Mouse (Mus musculus) ZHBTc4 (cell line): ENCODE measurements around the gene Ptgr2.
"Not testable (repeated sequence)": the region's sequence is repeated elsewhere in the genome, so short reads cannot be mapped to it uniquely, and the experiment has no call there.

Source experiments
- DNase-seq: peaks from one replicate; pipeline ENCODE4 v3.0.0-alpha.2; 2011; ENCODE audit warnings: low read depth, low spot score

Gene Ptgr2

DNA sequence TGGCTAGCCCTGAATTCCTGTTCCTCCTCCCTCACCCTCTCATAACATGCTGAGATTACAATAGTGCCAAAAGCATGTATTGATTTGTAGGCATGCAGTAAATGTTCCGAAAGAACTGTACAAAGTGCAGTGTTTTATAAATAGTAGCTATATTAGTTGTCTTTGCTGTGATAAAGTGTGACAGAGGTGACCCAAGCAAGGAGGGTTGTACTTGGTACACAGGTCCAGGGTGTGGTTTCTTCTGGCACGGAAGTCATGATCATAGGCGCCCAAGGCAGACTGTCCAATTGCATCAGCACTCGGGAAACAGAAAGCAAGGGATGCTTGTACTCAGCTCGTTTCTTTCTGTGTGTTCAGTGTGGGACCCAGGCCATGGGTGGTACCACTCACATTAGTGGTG, 19.1 kb downstream of the Ptgr2 start:
- no peak for DNase-seq

DNA sequence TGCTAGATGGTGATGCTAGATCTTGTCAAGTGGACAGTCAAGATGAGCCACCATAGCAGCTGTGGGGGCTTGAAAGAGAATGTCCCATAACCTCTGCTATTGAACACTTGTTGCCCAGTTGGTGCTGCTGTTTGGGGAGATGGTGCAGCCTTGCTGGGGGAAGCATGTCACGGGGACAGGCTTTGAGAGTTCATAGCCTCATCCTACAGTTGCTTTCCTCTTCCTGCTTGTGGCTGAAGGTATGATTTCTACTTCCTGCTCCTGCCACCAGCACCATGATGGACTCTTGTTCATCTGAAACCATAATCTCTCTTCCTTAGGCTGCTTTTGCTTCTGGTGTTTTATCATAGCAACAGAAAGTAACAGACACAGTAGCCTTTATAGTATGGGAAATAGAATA, 19.5 kb downstream of the Ptgr2 start:
- no peak for DNase-seq

DNA sequence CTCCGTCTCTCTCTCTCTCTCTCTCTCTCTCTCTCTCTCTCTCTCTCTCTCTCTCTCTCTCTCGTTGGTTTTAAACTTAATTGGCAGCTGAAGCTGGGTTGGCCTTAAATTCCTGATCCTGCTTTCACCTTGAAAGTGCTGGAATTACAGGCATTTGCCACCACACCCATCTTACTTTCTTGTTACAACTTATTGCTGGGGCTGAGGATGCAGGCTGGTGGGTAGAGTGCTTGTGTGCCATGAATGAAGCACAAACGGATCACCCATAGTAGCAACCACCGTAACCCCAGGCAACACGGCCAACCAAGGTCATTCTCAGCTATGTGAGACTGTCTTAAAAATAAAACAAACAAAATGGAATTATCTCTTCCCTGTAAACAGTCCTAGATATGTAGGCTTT, 26.3 kb downstream of the Ptgr2 start:
- DNase-seq: peak; percentile 77

DNA sequence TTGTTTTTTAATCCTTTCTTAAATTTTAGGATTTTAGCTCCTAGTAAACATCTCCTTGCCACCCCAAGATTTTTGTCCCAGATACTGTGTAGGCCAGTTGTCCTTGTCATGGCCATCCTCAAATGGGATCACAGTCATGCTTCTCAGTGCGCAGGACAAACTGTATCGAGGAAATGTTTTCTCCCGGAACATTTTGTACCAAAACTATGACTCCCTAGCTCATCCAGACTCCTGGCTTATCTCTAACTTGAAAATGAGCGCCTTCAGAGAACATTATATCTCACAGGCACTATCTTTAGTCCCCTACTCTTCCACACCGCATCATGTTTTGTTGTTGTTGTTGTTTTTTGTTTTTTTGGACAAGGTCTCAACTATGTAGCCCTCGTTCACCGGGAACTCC, 31.0 kb downstream of the Ptgr2 start:
- no peak for DNase-seq

DNA sequence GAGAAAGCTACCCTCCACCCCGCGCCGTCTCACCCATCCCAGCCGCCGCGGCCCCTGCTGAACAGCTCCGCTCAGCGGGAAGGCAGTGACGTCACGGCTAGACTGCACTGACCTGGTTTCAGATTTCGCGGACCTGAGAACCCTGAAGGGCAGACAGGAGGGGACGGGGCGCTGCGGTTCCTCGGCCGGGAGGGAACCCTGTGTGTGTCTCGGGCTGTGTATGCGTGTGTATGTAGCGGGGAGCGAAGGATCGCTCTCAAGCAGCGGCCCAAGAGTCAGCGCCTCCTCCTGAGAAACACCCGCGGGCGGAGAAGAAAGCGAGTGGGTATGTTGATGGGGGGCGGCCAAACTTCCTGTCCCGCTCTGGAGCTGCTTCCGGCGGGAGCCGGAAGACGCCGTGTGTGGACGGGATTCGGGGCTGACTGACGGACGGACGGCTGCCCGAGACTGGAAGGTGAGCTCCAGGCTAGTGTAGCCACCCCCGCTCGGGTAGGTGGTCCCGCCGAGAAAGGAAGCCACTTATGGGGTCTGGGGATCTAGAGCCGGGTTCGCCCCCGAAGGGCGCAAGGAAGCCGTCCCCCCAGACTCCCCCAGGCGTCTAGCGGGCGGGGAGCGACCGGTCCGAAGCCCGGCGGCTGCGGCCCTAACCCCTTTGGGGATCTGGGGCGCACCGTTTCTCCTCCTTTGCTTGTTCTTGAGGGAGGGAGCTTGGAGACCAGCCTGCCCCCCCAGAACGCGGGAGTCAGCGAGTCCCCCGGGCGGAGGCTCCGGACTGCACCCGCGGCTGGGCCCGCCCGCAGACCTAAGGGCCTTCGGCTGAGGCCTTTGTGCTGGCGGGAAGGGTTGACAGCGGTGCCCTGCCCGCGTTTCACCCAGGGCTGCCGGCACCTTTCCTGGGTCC, 31.9 kb downstream of the Ptgr2 start, which contains the start of gene Zfp410:
Gene Zfp410, plus strand, starts transcription at position 132 of the 901 bp plus-strand sequence.
- DNase-seq: peak; percentile 95

DNA sequence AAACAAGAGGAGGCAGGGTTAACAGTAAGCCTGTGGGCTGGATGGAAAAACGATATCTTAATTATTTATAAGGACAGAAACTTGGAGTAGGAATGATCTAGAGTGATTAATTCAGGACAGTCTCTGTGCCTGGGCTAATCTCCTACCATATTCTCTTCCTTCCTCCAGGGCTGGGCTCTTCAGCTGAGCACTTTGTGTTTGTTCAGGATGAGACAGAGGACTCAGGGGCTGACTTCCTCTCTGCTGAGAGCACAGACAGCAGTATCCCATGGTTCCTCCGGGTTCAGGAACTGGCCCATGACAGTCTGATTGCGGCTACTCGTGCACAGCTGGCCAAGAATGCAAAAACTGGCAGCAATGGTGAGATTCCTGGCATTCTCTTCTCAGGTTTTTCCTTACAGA, 42.1 kb downstream of the Ptgr2 start:
- no peak for DNase-seq

DNA sequence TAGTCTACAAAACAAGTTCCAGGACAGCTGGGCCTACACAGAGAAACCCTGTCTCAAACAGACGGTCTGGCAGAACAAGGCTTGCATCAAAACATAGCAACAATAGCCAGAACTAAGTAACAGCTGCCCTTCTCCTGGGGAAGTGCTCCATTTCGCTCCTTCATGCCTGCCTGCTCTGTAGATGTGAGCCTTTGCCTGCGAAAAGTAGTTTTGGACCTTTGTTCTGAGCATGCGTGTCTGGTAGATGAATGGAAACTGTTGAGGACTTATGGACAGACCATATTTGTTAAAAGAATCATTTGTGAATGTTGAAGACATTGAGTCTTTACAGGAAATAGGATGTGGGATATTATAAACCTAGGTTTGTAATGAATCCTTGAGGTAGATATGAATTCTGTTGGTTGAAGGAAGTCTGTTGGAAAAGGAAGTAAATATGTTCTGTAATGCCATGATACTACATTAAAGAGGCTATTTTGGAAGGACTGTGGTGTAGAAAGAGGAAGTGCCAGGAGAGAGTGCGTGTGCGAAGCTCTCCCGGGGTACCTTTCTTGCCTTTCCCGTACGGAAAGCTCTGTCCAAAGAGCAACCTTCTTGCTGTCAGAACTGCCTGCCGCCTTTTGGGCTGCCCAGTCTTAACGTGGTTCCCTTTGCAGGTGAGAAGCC, 52.1 kb downstream of the Ptgr2 start:
- no peak for DNase-seq

DNA sequence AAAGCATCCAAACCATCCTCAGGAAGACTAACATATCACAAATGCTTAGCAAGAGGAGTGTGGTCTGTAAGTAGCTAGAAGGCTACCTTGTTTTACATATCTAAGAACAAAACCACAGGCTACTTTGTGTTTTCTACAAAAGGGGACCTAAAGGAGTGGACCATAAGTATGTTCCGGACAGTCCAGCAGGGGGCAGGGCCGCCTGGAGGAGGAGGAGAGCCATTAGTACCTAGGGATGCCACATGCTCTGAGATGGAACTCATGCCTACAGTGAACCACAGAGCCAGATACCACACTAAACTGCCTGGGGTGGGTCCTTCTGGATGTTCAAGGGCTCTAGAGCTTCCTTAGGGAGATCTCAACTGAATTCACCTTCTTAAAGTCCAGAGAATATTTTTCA, 62.2 kb downstream of the Ptgr2 start:
- peak; percentile 62 for DNase-seq

DNA sequence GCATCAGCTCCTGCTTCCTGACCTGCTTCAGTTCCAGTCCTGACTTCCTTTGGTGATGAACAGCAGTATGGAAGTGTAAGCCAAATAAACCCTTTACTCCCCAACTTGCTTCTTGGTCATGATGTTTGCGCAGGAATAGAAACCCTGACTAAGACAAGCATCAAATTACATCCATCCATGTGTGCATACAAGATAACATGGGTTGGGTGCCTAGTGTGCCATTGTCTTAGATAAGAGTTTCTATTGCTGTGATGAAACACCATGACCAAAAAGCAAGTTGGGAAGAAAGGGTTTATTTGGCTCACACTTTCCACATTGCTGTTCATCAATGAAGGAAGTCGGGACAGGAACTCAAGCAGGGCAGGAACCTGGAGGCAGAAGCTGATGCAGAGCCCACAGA, 73.7 kb downstream of the Ptgr2 start:
- DNase-seq: not testable (repeated sequence)

DNA sequence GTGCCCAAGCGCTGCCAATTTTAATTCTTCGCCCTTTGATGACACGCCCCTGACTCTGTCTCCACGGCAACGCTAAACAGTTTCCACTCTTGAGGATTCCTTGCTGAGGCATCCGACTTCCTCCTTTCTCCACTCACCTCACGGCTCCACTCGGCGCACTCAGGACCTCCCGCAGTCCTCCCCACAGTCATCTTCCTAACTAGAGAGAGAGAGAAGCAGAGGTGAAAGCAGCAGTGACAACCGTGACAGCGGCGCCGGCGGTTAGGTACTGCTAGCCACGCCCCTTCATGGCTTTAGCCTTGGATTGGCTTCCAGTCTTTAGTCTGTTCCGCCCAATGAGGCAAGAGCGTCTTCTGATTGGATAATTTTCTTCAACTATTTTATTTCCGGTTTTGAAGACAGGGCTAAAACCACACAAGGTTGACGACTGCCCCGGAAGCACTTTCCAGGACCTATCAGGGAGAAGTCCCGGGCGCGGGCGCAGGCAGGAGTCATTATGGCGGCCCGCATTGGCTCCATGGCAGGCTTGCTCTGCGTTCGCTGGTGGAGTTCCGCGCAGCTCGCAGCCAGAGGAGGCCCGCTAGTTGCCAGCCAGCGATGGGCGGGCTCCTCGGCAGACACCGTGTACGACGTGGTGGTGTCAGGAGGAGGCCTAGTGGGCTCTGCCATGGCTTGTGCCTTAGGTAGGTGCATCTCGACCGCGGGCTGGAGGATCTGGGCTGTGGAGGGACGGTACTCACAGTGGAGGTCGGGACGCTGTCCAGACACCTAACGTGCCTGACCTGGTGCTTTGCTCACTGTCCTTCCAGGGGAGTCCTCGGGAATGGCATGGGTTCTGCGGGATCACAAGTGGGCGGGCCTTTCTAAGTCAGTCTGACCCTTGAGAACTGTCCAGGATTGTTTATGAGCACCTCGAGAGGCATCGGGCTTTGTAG, 76.8 kb downstream of the Ptgr2 start, which contains the start of the genes Coq6 and Fam161b:
Gene Coq6, plus strand, starts transcription at position 103 of the 935 bp plus-strand sequence.
Gene Fam161b, minus strand, starts transcription at position 279 of the 935 bp plus-strand sequence.
- DNase-seq: peak; percentile 98

DNA sequence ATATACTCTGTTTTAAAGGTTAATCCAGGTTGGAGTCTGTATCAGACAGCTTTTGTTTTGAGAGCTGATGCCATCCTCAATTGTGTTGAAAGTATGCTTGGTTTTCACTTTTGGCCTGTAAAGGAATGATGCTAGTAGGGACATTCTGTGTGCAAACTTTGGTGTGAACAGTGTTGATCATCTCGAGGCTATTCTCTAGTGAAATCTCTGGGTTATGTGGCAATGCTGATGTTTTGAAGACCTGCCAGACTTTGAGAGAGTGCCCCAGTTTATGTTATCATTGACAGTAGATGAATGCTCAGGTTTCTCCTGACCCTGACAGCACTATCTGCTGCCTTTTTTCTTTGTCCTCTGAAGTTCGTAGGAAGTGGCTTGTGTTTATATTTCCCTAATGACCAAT, 77.8 kb downstream of the Ptgr2 start:
- DNase-seq: no peak

DNA sequence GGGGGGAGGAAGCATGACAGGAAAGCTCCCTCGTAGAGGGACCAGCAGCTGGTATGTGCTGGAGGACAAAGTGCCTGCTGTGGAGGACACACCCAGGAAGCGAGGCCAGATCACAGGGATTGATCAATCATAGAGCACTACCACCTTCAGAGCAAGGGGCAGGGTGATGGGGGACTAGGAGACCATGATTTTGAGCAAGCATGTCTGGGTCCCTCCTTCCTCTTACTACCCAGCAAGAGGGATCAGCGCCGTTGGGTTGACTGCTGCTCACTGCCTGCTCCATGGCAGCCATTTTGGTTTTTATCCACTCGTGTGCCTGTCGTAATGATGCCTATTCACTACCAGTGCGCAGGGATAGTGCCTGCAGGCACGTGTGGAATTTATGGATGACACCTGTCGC, 79.3 kb downstream of the Ptgr2 start:
- DNase-seq: peak; percentile 54

DNA sequence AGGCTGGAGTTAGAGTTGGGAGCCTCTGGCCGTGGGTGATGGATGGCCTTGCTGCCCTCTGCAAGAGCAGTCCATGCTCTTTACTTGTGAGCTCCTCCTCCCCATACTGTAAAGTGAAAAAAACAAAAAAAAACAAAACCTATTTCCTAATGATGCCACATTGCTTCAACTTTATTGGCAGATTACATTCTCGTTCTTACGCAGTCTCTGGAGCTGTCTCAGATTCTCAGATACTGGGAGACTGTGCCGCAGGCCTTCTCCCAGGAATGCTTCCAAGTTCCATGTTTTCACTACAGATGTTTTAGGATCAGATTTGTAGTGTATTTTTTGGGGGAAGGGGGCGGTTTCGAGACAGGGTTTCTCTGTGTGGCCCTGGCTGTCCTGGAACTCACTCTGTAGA, 80.1 kb downstream of the Ptgr2 start:
- DNase-seq: no peak
